Mouse (Mus musculus) olfactory bulb, adult 2 months (tissue): Measurements from ENCODE around the gene Itgad.

Experiments
- CTCF ChIP-seq: fragments of 200-500 bp; IDR thresholded peaks from 2 replicates; pipeline ENCODE4 v1.5.1; 2012; ENCODE audit warnings: low read depth, mild to moderate bottlenecking, low read length, moderate library complexity; ENCODE audit not compliant: insufficient read depth
- POLR2A ChIP-seq: fragments of 200-500 bp; IDR thresholded peaks from 2 replicates; pipeline ENCODE4 v1.6.1; 2012; ENCODE audit warnings: mild to moderate bottlenecking, low read depth, low read length, moderate library complexity; ENCODE audit not compliant: insufficient read depth

GRCm38 (mm10) chr7:128180126-128180525, 25.9 kb downstream of the Itgad start:
- TF ChIP-seq CTCF, result no peak
- no peak for TF ChIP-seq POLR2A
